Comparison of ENCODE assay signal across 7 mouse cellular contexts in the genomic region with DNA sequence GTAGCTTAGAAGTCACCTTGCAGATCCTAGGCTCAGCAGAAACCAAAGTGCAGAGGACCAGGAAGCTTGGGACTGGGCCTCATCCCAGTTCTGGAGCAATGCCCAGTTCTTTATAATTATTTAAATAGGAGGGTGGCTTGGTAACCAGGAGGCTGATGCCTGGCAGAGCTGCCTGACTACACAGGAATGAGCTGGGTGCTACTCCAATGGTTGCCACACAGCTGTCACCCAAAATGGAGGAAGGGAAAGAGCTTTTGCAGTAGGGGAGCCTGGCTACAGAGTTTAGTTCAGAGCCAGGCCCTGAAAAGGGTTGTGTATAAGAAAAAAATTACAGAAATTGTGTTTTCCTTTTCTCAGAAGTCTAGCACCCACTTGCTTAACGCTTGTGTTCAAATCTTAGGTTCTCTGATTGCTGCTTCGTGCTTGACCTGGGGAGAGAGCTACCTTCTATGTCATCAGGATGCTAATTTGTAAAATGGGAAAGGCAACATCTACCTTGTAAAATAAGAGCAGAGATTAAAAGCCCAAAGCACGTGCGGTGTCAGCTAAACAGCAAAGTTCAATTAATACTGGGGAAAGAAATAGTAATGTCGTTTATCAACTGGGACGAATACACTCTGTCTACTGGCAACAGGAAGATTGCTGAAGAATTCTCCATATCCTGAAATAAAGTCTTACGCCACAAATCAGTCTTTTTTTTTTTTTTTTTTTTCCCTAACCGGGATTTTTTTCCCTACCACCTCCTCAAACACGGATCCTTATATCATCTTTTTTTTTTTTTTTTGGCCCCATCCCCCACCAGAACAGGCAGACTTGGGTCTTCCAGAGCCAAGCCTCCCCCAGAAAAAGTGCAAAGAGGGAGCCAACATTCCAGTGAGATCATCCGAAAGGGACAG. TPM values are rescaled to one million over a fixed set of nuclear protein-coding genes. Genes with fewer than 3 reads are reported as not detected.
DNase-seq lines count a peak whose midpoint lies in the region; ATAC-seq and TF ChIP-seq lines count a peak whose summit lies in the region.

No protein-coding gene starts in this region.

- H3K4me3 ChIP-seq in heart, embryonic 12.5 days, result peak overlapping the region; percentile 98
- H3K4me3 ChIP-seq in kidney, postnatal 0 days (replicated peaks; ENCODE audit: low read depth, low read length), result peak overlapping the region; percentile 98
- peak overlapping the region; percentile 56 to 57 for H3K4me3 ChIP-seq in liver, embryonic 14.5 days (ENCODE audit: insufficient read depth in 1 of 2, low read depth in 2 of 2, low read length in 2 of 2)
- peak overlapping the region; percentile 58 for H3K4me3 ChIP-seq in olfactory bulb, adult 2 months (ENCODE audit: insufficient read depth, low read depth, low read length)

- TF ChIP-seq POLR2A in olfactory bulb, adult 2 months (IDR thresholded peaks at IDR 0.05; ENCODE audit: insufficient read depth, low read depth, low read length), result no peak

- no peaks in the 10 kb centered on the region for H3K9me3 ChIP-seq in heart, embryonic 12.5 days (replicated peaks)
- no peaks in the 10 kb centered on the region for H3K9me3 ChIP-seq in kidney, postnatal 0 days (replicated peaks; ENCODE audit: low read length)
- H3K9me3 ChIP-seq in liver, embryonic 14.5 days (ENCODE audit: control insufficient read depth, low read length), result no peaks in the 10 kb centered on the region

- no peak for TF ChIP-seq CTCF in kidney, postnatal 0 days (IDR thresholded peaks at IDR 0.05; ENCODE audit: low read depth)
- no peak for TF ChIP-seq CTCF in liver, embryonic 14.5 days (IDR thresholded peaks at IDR 0.05; ENCODE audit: low read depth)
- TF ChIP-seq CTCF in olfactory bulb, adult 2 months (IDR thresholded peaks at IDR 0.05; ENCODE audit: insufficient read depth, low read depth, low read length), result no peak

- TF ChIP-seq EP300 in liver, embryonic 14.5 days (IDR thresholded peaks at IDR 0.05; ENCODE audit: low read depth), result no peak

- H3K27me3 ChIP-seq in heart, embryonic 12.5 days (replicated peaks), result no peaks in the 10 kb centered on the region
- H3K27me3 ChIP-seq in kidney, postnatal 0 days (ENCODE audit: insufficient read depth, low read length), result no peaks in the 10 kb centered on the region
- peaks cover 45% of the 10 kb centered on the region for H3K27me3 ChIP-seq in liver, embryonic 14.5 days (ENCODE audit: control insufficient read depth, insufficient read depth, low read length)

- H3K9ac ChIP-seq in heart, embryonic 12.5 days, result peak overlapping the region; percentile 99
- peak overlapping the region; percentile 99 for H3K9ac ChIP-seq in kidney, postnatal 0 days (ENCODE audit: low read depth, low read length)
- no peak overlapping the region for H3K9ac ChIP-seq in liver, embryonic 14.5 days (replicated peaks)

- H3K36me3 ChIP-seq in heart, embryonic 12.5 days, result peaks cover 24% of the 10 kb centered on the region
- peaks cover 11% of the 10 kb centered on the region for H3K36me3 ChIP-seq in kidney, postnatal 0 days (ENCODE audit: insufficient read depth, low read length)
- H3K36me3 ChIP-seq in liver, embryonic 14.5 days (replicated peaks; ENCODE audit: control insufficient read depth, insufficient read depth, low read depth), result no peaks in the 10 kb centered on the region

- H3K4me1 ChIP-seq in heart, embryonic 12.5 days (replicated peaks), result peaks cover 35% of the 10 kb centered on the region
- peaks cover 20% of the 10 kb centered on the region for H3K4me1 ChIP-seq in kidney, postnatal 0 days (replicated peaks; ENCODE audit: insufficient read depth, low read length)
- H3K4me1 ChIP-seq in liver, embryonic 14.5 days (replicated peaks; ENCODE audit: control insufficient read depth in 2 of 2, insufficient read depth in 2 of 2, low read length in 1 of 2), result peaks cover 0 to 9% of the 10 kb centered on the region in 2 experiments; a peak in 2 of 4 replicates
- H3K4me1 ChIP-seq in olfactory bulb, adult 2 months (ENCODE audit: control insufficient read depth, insufficient read depth, low read length), result peaks cover 10% of the 10 kb centered on the region

- peak overlapping the region; percentile 79 for H3K4me2 ChIP-seq in heart, embryonic 12.5 days
- peak overlapping the region; percentile 46 for H3K4me2 ChIP-seq in kidney, postnatal 0 days (ENCODE audit: low read length)
- peak overlapping the region; percentile 65 for H3K4me2 ChIP-seq in liver, embryonic 14.5 days (ENCODE audit: low read depth)

- H3K27ac ChIP-seq in heart, embryonic 12.5 days (ENCODE audit: poor library complexity, severe bottlenecking), result peak overlapping the region; percentile 94
- peak overlapping the region; percentile 96 for H3K27ac ChIP-seq in kidney, postnatal 0 days
- no peak overlapping the region for H3K27ac ChIP-seq in liver, embryonic 14.5 days
- H3K27ac ChIP-seq in olfactory bulb, adult 2 months (ENCODE audit: insufficient read depth, low read depth, low read length), result peak overlapping the region; percentile 82

- no peak for ATAC-seq in heart, embryonic 12.5 days (ENCODE audit: insufficient number of reproducible peaks, low FRiP score)
- 0 out of 2 replicates have a peak, but pooled peaks have one; percentile 1 for ATAC-seq in kidney, postnatal 0 days (replicated peaks; ENCODE audit: low FRiP score, low read depth)
- ATAC-seq in liver, embryonic 14.5 days (ENCODE audit: insufficient read depth), result no peak

- peak; percentile 12 for DNase-seq in thymus, postnatal 0 days (ENCODE audit: low spot score)
- no peak for DNase-seq in thymus, postnatal 25 days
- DNase-seq in cerebellum, adult 9-10 months, result peak; percentile 70
- DNase-seq in kidney, postnatal 0 days (ENCODE audit: low spot score), result peak; percentile 66
- no peak for DNase-seq in liver, embryonic 14.5 days (ENCODE audit: low read depth in 3 of 3, low spot score in 3 of 3)

- 18% methylated on average over 10 of the region's 10 CpGs for WGBS in heart, embryonic 12.5 days
- WGBS in kidney, postnatal 0 days, result 10% methylated on average over 10 of the region's 10 CpGs
- WGBS in liver, embryonic 14.5 days (ENCODE audit: insufficient replicate concordance), result 18% methylated on average over 10 of the region's 10 CpGs
- 7% methylated on average over 10 of the region's 10 CpGs for WGBS in olfactory bulb, adult 2 months

RNA-seq across cellular contexts. Expression of a gene that starts 0.8 kb away (rescaled TPM):
- polyA plus RNA-seq in thymus, postnatal 0 days (2015; fragmentation: Nextera tagmentation; extraction: Ambion mirVana), result 47.5 and 53.2 TPM in 2 replicates
- 124 and 141 TPM in 2 replicates for polyA plus RNA-seq in heart, embryonic 12.5 days (2016; fragmentation: Nextera tagmentation; extraction: Ambion mirVana)
- polyA plus RNA-seq in kidney, postnatal 0 days (2015; fragmentation: Nextera tagmentation; extraction: Ambion mirVana), result 92.4 and 94.3 TPM in 2 replicates
- polyA plus RNA-seq in liver, embryonic 14.5 days (2012; rRNA removed), result 11.5 and 21.1 TPM in 2 replicates
- 14.5 and 14.6 TPM in 2 replicates for polyA plus RNA-seq in liver, embryonic 14.5 days (2014; fragmentation: Nextera tagmentation; extraction: Ambion mirVana)
- polyA plus RNA-seq in olfactory bulb, adult 2 months (2012; ENCODE audit: insufficient read depth, insufficient read length, low replicate concordance, missing spikeins), result 496 and 868 TPM in 2 replicates

RNA-seq across cellular contexts. Expression of a gene that starts 29.4 kb away (rescaled TPM):
- 47.6 and 55.3 TPM in 2 replicates for polyA plus RNA-seq in thymus, postnatal 0 days (2015; fragmentation: Nextera tagmentation; extraction: Ambion mirVana)
- 42.8 and 43.3 TPM in 2 replicates for polyA plus RNA-seq in heart, embryonic 12.5 days (2016; fragmentation: Nextera tagmentation; extraction: Ambion mirVana)
- 31.2 and 37.5 TPM in 2 replicates for polyA plus RNA-seq in kidney, postnatal 0 days (2015; fragmentation: Nextera tagmentation; extraction: Ambion mirVana)
- polyA plus RNA-seq in liver, embryonic 14.5 days (2012; rRNA removed), result 11.2 and 13.5 TPM in 2 replicates
- 17.6 and 20.5 TPM in 2 replicates for polyA plus RNA-seq in liver, embryonic 14.5 days (2014; fragmentation: Nextera tagmentation; extraction: Ambion mirVana)
- not detected in 2 replicates for polyA plus RNA-seq in olfactory bulb, adult 2 months (2012; ENCODE audit: insufficient read depth, insufficient read length, low replicate concordance, missing spikeins)

Comparison
In these comparisons a context has a peak if more than half of its experiments do, and no peak if none do; other contexts are left out.
1. DNase-seq: peak in thymus, postnatal 0 days (single experiment), cerebellum, adult 9-10 months (single experiment) and kidney, postnatal 0 days (single experiment); none in thymus, postnatal 25 days (single experiment) and liver, embryonic 14.5 days (0 of 3).
2. RNA of a gene that starts 29.4 kb away (polyA plus RNA-seq): 47.6 to 55.3 TPM in thymus, postnatal 0 days, 42.8 to 43.3 TPM in heart, embryonic 12.5 days, 31.2 to 37.5 TPM in kidney, postnatal 0 days and 11.2 to 20.5 TPM in liver, embryonic 14.5 days; not detected in olfactory bulb, adult 2 months; every median in the first group is over 10 times any median in the second.
3. Peak in every context shown above with its lines, with median percentiles within 50 percentile points of each other: H3K4me2 ChIP-seq and H3K4me3 ChIP-seq.